Mouse (Mus musculus) right cerebral cortex, postnatal 14 days (tissue): ENCODE measurements around the gene Ccdc13.

Source experiments
- DNase-seq: peaks from one replicate; pipeline ENCODE4 v3.0.0; 2022

The Ccdc13 gene

DNA sequence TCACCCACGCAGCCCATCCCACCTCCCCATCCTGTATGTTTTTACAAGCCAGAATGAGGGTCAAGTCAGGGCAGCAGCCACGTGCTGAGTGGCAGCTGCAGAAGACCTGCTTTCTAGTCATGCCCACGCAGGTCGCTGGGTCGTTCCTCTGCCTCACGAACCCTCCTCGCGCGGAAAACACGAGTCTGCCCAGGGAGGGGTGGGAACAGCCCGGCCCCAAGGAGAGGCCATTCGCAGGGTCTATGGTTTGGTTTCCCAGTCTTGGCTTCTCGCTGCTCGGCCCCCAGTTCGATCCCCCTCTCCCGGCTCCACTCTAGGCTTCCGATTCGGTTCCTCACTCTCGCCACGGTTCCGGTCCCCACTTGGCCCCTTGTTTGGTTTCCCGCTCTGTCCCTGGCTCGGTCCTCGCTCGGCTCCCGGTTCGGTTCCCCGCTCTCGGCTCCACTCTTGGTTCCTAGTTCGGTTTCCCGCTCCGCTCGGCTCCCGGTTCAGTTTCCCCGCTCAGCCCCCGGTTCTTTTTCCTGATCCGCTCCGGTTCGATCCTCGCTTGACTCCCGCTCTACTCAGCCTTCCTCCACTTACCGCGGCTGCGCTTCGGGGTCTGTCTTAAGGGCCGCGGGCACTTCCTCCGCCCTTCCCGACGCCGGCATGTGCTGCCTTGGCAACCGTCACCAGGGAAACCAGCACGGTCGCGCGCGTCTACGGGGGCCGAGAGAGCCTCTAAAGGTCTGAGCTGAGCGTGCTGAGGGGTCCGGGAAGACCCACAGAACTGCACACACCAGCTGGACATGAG is at the start of gene Ccdc13:
Ccdc13 (minus strand) TSS at position 633 of the 793 bp plus-strand sequence.
- peak; percentile 92 for DNase-seq

DNA sequence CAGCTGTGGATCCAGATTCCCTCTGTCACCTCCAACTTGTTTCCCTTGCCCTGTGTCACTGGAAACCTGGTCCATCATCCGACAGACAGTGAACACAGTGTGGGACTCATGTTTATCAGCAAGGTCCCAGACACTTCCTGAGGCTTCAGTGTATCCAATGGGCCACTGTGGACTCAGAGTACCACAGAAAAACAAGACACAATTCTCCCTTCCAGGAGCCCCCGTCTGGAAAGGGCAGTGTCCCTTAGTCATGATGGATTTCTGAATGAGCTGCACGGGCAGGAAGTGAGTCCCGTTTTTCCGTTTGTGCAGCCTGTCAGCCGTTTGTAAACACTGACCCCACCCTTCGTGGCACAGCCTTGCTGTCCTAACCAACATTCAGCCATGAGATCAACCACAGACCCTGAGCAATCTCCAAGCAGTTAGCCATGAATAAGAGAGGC is 42.8 kb upstream of the Ccdc13 start:
- DNase-seq = no peak

DNA sequence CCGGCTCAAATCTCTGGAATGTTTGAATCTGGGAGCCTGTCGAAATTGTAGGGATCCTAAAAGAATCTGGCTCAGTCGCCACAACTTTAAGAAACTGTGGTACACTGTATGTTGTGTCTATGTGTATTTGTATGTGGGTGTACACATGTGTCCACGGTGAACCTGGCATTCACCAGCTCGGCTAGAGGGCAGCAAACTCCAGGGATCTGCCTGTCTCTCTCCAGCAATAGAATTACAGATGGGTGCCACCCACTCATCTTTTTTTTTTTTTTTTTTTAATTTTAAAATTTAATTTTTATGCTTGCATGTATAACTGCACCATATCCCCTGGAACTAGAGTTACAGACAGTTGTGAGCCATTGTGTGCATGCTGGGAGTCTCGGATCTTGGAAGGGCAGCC is 42.0 kb upstream of the Ccdc13 start:
- DNase-seq = peak; percentile 29

DNA sequence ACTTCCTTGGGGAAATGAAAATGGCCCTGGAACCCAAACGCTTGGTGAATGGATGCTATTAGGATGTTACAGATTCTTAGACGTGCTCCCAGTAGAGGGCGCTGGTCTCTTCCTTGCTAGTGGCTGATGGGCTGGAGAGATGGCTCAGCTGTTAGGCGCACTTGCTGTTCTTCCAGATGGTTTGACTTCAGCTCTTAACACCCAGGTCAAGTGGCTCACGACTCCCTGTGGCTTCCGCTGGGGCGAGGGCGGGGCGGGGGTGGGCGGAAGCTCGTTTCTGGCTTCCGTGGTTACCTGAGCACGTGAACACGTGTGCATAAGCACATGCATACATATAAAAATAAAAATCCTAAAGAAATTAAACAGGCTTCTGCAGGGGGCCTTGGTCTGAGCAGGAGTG is 41.6 kb upstream of the Ccdc13 start:
- peak; percentile 85 for DNase-seq

DNA sequence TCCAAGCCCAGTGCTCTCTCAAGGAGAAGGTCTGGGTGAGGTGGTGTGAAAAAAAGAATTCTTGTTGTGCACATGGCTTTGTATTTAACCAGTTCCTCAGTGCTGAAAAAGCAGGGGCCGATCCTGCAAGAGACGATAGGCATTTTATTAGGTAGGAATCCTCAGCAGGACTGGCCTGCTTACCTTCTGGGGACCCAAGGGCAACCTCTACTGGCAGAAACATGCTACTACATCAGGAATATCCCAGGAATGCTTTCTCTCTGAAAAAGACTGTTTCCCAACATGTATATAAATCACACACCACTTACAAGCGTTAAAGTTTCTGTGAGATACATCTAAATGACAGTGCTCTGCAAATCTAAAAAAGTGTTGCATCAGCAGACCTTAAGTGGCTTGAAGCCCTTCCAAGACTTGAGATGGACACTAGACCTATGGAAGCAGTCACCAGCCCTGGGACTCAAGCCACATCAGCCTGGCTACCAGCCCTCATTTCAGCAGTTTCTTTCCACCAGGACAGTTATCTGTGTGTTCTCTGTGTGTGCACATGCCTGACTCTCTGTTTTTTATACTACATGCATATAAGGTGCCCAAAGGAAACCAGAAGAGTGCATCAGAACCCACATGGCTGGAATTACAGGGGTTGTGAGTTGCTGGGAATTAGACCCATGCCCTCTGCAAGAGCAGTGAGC is 37.9 kb upstream of the Ccdc13 start:
- peak; percentile 49 for DNase-seq

DNA sequence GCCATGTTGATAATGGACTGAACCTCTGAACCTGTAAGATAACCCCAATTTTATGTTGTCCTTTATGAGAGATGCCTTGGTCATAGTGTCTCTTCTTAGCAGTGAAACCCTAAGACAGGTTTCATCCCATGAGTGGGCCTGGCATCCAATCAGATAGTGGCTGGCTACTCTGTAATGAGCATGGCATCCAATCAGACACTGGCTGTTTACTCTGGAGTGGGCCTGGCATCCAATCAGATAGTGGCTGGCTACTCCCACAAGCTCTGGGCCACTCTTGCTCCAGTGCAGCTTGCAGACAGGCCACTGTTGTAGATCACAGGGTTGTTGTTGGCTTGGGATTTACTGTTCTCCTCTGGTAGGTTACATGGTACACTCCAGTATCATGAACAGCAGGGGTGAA is 34.3 kb upstream of the Ccdc13 start:
- no peak for DNase-seq

DNA sequence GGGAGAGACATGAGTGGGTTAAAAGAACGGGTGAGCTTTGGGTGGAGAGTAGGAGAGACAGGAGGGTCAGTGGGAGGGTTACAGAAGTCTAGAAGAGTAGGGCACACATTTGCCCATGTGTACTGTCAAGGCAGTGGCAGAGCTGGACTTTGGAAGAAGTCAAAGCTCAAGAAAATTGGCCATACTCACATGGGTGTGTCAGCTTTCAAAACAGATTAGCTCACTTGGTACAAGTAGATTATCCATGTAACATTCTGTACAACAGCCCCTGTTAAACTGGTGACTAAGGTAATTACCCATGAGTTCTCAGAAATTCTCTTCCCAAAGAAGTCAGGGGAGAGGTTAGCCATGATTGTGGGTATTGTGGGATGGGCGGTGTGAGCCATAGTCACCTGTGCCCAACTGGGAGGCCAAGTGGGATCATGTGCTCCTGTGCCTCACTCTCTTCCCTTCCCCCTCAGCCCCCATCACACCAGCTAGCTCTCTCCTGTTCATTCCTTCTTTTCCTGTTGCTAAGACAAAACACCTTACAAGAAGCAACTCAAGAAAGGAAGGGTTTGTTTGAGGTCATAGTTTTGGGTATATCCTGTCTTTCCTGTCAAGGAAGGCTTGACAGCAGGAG is 32.9 kb upstream of the Ccdc13 start:
- no peak for DNase-seq

DNA sequence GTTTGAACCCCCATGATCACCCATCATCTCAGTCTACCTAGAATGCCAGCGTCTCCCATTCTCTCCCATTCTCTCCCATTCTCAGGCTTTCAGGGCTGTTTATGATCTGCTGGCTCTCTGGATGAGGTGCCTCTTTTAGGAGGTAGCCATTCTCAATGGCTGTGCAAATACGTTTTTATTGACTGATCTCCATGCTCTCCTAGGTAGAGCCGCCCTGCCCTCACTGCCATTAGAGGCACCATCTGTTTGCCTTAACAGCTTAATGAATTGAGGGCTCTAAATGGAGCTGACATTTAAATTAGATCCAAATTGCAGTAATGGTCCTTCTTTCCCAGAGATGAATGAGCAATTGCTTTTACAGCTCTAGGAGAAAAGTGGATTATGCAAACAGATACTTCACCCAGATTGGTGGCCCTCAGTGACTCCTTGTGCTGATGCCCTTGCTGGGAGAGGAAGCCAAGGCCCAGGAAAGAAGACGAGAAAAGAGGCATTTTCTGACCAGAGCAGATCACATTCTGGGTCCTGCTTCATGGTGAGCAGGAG is 30.8 kb upstream of the Ccdc13 start:
- no peak for DNase-seq

DNA sequence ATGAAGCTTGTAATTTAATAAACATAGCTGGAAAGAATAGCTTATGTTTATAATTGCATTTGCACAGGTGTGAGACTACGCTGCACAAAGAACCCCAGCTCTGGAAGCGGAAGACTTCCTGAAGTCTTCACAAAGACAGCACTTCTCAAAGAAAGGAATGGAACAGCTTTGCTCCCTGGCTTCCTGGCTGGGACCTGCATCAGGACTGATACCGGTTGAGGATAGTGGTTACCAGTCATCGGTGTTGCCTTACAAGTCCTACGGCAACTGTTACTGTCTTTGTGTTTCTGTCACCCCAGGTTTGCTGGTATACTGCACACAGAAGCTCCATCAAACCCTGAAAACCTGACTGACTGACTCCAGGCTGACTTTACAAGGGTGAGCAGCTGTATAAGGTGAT is 30.2 kb upstream of the Ccdc13 start:
- DNase-seq = no peak

DNA sequence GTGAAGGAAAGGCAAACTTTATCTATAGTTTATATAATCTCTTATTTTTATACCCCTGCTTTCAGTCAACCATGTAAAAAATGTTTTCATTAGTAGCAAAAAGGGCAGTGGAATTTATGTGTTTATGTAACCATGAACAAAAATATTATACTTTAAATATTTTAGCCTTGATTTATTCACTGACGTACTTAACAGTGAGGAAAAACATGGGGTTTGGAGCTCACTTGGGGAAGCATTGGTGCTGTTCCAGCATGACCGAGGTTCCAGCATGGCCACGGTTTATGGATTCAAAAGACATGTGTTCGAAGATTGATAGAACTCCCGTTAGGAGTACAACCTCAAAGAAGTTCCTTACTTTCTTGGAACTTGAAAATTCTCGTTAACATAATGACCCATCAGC is 29.0 kb upstream of the Ccdc13 start:
- DNase-seq = no peak

DNA sequence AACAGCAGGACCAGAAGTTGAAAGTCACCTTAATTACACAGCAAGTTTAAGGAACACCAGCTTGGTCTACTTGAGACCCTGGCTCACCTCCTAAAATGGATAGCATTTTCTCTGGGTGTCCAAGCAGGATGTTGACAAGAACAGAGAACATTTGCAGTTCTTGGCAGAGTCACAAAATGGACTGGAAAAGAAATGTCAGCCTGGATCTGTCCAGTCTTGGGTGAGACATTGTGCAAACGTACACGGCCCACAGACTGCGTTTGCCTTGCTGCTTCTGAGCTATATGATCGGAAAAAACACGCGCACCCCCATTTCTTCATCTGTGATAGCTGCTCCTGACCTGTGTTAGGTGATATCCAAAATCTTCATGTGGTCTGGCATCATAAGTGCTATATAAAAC is 28.4 kb upstream of the Ccdc13 start:
- no peak for DNase-seq

DNA sequence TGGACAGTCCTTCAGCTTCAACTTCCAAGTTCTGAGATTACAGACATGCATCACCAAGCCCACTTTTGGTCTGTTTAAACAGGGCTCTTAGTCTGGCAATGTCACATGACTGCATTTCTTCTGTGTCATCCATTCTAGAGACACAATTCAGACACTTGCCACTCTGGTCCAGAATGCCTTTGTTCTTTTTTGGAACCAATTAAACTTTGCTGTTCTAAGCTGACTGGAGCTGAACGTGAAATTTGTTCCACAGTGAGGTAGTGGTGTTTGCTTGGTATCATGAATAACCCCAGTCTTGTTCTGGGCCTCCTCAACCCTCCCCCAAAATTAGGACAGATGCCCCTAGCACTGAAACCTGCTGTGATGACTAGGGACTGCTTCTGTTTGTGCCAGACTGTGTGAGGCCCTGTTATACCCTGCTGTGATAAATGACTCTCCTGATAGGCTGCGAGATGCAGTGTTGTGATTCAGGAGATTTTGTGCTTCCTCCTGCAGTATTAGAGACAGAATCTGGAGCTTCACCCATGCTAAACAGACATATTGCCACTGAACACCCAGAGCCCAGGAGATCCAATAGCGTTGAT is 26.3 kb upstream of the Ccdc13 start:
- DNase-seq = no peak

DNA sequence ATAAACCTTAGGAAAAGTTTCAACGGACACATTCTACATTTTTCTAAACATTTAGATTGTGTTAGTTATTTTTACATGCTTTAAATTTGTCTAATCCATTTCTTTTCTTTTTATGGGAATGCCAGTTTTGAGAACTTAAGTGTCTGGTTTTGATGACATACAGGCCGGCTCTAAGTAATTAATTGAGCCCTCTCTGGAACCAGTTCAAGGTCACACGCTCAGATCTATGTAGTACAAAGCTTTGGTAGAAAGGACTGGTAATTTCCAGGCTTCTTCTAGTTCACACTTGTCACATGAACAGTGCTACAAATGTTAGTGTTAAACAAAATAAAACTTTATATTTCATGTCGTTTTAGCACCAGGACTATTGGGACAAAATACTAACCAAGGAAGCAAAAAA is 25.6 kb upstream of the Ccdc13 start:
- no peak for DNase-seq

DNA sequence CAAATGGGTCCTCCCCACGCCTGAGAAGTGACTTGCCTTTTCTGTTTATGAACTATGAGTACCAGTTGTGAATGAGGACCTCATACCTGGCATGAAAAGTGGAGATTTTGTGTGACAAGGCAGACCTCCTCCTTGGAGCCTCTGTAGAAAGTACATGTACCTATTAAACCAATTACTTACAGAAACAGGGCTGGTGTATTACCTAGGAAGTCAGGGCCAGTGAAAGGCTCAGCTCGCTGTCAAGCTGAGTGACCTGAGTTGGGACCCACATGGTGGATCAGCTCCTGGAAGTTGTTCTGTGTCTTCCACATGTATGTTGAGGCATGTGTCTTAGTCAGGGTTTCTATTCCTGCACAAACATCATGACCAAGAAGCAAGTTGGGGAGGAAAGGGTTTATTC is 21.7 kb upstream of the Ccdc13 start:
- DNase-seq = no peak

DNA sequence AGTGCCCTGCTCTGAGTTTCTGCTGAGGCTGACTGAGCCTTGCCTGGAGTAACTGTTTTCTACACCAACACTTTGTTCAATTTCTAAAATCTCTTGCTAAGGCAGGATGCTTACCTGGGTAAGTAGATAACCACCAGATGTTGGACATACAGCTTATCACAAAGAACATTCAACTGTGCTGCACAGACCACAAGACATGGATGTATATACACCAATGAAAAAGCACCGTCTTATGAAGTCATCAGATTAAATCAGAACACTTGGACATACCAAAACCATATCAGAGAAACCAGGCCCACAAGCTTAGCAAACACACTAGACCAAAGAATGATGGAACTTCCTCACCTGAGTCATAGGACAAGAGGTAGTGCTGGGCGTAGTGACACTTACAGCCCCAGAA is 20.1 kb upstream of the Ccdc13 start:
- DNase-seq = no peak

DNA sequence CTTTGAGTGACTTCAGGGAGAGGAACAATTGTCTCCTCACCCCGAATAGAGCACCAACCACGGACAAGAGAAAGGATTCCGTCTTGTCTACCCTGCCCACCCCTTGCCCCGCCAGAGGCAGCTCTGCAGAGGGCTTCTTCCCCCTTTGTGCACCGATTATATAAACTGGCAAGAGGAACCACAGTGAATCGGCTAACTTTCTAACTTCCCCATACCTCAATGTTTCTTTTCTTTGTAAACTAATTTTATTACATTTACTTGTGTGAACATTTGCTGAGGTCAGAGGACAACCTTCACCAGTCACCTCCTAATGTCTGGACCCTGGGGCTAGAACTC is 18.9 kb upstream of the Ccdc13 start, which contains the start of gene Higd1a:
Higd1a (minus strand) TSS at position 210 of the 336 bp plus-strand sequence.
- DNase-seq = no peak

DNA sequence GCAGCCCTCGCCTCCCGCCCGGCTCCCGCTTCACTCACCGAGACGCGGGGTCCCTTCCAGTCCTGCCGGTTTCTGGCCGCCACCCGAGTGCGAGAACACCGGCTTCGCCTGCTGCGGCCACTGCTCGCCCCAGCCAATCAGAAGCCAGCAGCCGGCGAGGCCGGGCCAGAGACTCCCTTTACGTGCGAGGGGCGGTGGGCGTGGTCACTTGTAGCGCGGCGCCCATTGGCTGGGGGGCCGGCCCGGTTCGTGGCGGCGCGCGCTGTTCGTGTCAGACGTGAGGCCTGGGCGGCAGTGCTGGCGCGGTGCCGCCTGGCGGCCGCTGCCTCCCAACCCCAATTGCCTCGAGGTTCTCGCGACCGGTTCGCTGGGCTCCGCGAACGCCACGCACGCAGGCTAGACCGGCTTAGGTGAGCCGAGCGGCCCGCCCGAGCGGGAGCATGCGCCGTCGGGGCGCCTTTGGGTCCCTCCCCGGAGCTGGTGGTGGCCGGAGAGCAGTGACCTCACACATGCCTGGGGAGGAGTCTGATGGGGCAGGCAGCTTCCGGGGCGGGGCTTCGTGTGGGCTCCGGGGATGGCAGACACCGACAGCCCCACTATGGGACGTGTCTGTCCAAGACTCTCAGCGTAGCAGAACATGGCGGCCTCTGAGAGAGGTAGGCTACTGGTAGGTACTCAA is 18.4 kb upstream of the Ccdc13 start:
- DNase-seq = peak; percentile 99

DNA sequence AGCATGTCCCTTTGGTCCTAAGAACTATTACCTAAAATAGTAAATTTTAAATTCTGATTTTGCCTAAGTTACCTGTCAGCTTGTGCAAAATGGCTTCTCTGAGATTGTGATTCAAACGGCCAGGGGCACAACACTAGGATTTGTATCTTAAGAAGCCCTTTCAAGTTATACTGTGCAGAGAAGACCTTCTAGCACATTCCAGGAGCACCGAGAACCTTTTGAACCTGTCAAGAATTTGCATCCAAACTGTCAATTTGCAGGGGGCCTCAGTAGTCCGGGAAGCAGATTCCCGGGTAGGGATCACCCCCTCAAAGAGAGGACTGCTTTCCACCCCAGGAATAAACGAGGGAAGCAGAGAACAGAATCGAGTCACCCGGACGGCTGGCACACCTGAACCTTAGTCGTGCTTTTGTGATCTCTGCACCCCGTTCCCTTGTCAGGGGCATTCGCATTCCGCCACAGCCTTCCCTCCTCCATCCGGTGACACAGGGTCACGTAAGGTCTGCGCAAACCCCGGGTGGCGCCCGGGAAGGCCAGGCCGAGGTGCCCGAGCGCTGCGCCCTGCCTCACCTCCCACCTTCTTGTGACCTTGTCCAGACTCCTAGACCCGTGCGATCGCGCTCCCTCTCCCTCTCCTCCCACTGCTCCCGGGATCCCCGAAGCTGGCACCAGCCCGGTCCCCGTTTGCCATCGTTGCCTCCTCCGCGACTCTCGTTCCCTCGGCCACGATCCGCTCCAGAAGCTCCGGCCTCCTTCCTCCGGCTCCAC is 17.6 kb upstream of the Ccdc13 start:
- DNase-seq = no peak

DNA sequence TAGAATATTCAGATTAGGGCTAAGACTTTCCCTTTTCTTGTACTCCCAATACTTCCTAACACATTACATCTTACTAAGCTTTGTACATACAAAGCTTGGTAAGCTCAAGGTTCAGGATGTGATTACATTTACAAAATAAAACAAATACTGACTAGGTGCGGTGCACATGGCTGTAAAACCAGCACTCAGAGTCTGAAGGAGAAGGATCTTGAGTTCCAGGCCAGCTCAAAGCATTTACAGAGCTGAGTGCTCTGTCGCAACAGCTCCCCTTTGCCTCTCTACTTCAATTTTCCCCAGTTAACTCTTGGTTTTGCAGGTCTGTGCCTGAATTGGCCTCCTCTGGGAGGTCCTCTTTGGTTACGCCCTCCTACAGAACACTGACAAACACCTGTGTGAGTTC is 15.0 kb upstream of the Ccdc13 start:
- DNase-seq = no peak

DNA sequence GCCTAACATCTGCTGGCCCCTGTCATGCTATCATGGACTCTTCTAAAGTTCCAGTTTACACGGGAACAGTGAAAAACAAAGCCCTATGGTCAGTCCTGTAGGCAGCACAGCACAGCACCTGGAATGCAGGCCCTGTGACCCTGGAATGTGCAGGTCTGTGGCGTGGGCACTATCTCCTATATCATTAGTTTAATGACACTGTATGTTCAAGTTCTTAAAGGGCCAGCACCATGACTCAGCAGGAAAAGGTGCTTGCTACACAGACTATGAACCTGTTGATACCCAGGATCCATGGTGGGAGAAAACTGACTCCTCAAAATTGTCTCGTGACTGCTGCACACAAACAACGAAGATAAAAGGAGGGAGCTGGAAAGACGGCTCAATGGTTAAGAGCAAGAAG is 8.6 kb upstream of the Ccdc13 start:
- no peak for DNase-seq

DNA sequence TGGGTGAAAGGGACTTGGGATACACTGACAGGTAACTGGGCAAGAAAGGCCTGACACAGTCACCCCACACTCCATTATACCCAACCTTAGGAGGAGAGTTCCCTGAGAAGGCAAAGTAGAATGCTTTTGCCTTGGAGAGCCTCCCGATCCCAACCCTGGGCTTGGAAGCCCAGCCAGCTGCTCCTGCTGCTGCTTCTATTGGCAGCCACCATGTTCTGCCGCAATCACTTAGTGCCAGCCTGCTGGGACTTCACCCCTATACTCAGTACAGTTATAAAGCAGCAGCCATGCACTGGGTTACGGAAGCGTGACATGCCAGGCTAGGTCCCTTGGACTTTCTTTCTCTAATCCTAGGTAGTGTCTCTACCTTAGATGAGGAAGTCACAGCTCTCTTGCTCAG is 7.9 kb upstream of the Ccdc13 start:
- DNase-seq = no peak

DNA sequence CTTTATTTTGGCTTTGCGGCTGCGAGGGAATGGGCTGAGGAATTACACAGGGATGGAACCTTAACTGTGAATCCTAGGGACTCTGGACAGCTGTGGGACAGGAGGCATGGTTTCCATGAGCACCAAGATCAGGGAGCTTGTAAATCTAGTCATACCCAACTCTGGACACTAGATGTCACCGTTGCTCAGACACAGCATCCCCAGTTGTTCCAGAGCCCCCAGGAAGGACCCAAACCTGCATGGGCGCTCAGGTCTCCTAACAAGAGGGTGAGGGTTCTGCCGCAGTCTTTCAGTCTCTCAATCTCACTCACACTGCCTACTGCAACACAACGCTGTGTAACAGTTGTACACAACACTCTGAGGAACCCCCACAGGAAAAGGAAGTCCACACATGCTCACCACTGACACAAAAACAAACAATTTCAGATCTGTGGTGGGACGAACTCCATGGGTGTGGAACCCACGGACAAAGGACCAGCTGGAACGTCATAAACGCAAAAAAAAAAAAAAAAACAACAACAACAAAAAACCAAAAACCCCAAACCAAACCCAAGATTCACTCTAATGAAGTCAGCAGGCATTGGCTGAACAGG is 7.4 kb upstream of the Ccdc13 start:
- no peak for DNase-seq
